Mouse (Mus musculus) intestine, embryonic 14.5 days (tissue): ENCODE results near the gene Ptbp1. TPM values are rescaled to one million over a fixed set of nuclear protein-coding genes. Genes with fewer than 3 reads are reported as not detected.
"Not testable (repeated sequence)": the region's sequence is repeated elsewhere in the genome, so short reads cannot be mapped to it uniquely, and the experiment has no call there.

Experiments used
- ATAC-seq: fragments of 200-750 bp; cut with Nextera tagmentation; replicated peaks from 2 replicates; pipeline ENCODE4 v1.8.0; 2017; ENCODE audit warnings: low read depth, moderate number of reproducible peaks, moderate TSS enrichment, moderate library complexity; ENCODE audit not compliant: low FRiP score, low TSS enrichment
- DNase-seq: peaks from one replicate; pipeline ENCODE4 v3.0.0-alpha.2; 2018; ENCODE audit warnings: low spot score
- H3K27ac ChIP-seq: fragments of 300-500 bp; sonication (generic); 2 replicates; pipeline ENCODE4 v1.5.1; 2014; ENCODE audit warnings: low read depth, mild to moderate bottlenecking, control low read depth
- H3K27me3 ChIP-seq: fragments of 300-500 bp; sonication (generic); replicated peaks from 2 replicates; pipeline ENCODE4 v1.6.1; 2014; ENCODE audit warnings: low read length, control low read depth; ENCODE audit not compliant: control insufficient read depth, insufficient read depth
- H3K36me3 ChIP-seq: fragments of 300-500 bp; sonication (generic); 2 replicates; pipeline ENCODE4 v1.6.1; 2014; ENCODE audit warnings: low read length, control low read depth; ENCODE audit not compliant: control insufficient read depth, insufficient read depth
- H3K4me1 ChIP-seq: fragments of 300-500 bp; sonication (generic); replicated peaks from 2 replicates; pipeline ENCODE4 v1.6.1; 2014; ENCODE audit warnings: low read length, control low read depth, mixed read lengths; ENCODE audit not compliant: control insufficient read depth, insufficient read depth
- H3K4me2 ChIP-seq: fragments of 300-500 bp; sonication (generic); 2 replicates; pipeline ENCODE4 v1.6.1; 2014; ENCODE audit warnings: low read length
- H3K4me3 ChIP-seq: fragments of 300-500 bp; sonication (generic); 2 replicates; pipeline ENCODE4 v1.5.1; 2014; ENCODE audit warnings: low read depth, low read length, control low read depth, mixed read lengths
- H3K9ac ChIP-seq: fragments of 300-500 bp; sonication (generic); 2 replicates; pipeline ENCODE4 v1.6.1; 2014; ENCODE audit warnings: mild to moderate bottlenecking, low read length
- H3K9me3 ChIP-seq: fragments of 300-500 bp; sonication (generic); 2 replicates; pipeline ENCODE4 v1.6.1; 2016; ENCODE audit warnings: low read length, control low read depth; ENCODE audit not compliant: control insufficient read depth
- WGBS: fragments of 180-500 bp; shearing (Covaris S2); extraction: QIAGEN DNeasy Blood & Tissue Kit; methylation state at CpG from one replicate; pipeline ENCODE4 v1.1.7; 2014; 5-methylcytosine and 5-hydroxymethylcytosine counted together
- polyA plus RNA-seq: library from polyadenylated mRNA; unstranded; fragments of >200 nt; fragmentation: Nextera tagmentation; extraction: Ambion mirVana; gene quantifications from 2 replicates; pipeline ENCODE4 v1.2.1, GENCODE M21; 2014

Gene Ptbp1
- polyA plus RNA-seq, 1 experiment from 2014 or later: 291 TPM

GRCm38 (mm10) chr10:79886611-79887010 is 32.4 kb downstream of the Ptbp1 start:
- Histone ChIP-seq H3K36me3 (no peaks in the 10 kb centered on the region), H3K4me2 (no peak overlapping the region), H3K27me3 (no peaks in the 10 kb centered on the region), H3K9me3 (no peaks in the 10 kb centered on the region), H3K4me1 (peaks cover 11% of the 10 kb centered on the region; the same call in 1 of the 2 replicates), H3K4me3 (no peak overlapping the region), H3K27ac (no peak overlapping the region), H3K9ac (no peak overlapping the region)
- no peak for ATAC-seq
- DNase-seq: no peak
- WGBS: 72% methylated on average over 8 of the region's 8 CpGs

- no peak overlapping the region for H3K4me2 ChIP-seq
- no peak for DNase-seq
- WGBS: 44% methylated on average over 2 of the region's 2 CpGs
- no peak overlapping the region for H3K27ac ChIP-seq
- no peak overlapping the region for H3K9ac ChIP-seq
- H3K9me3 ChIP-seq: no peaks in the 10 kb centered on the region
- H3K4me1 ChIP-seq: no peaks in the 10 kb centered on the region
- no peaks in the 10 kb centered on the region for H3K36me3 ChIP-seq
- H3K4me3 ChIP-seq: no peak overlapping the region
- ATAC-seq: no peak
- H3K27me3 ChIP-seq: no peaks in the 10 kb centered on the region
Observed at GRCm38 (mm10) chr10:79889386-79889785, 35.2 kb downstream of the Ptbp1 start.

- no peaks in the 10 kb centered on the region for H3K4me1 ChIP-seq
- DNase-seq (no peak), ATAC-seq (no peak)
- WGBS: 41% methylated on average over 5 of the region's 5 CpGs
- H3K4me3 ChIP-seq: no peak within 1 kb of the TSS
- no peak within 1 kb of the TSS for H3K4me2 ChIP-seq
- H3K36me3 ChIP-seq: peaks cover 7% of the 10 kb centered on the region; the same call in 1 of the 2 replicates
- H3K27me3 ChIP-seq: no peaks in the 10 kb centered on the region
- H3K9ac ChIP-seq: no peak within 1 kb of the TSS
- no peaks in the 10 kb centered on the region for H3K9me3 ChIP-seq
- no peak within 1 kb of the TSS for H3K27ac ChIP-seq
Observed at GRCm38 (mm10) chr10:79890670-79891069, 36.4 kb downstream of the Ptbp1 start, which contains the start of gene Cfd. TSS of gene Cfd (plus strand) at chr10:79890853.

- H3K27ac ChIP-seq, H3K4me2 ChIP-seq, H3K27me3 ChIP-seq, H3K9me3 ChIP-seq, H3K4me1 ChIP-seq, ATAC-seq, H3K9ac ChIP-seq, H3K4me3 ChIP-seq: not testable (repeated sequence)
- peak; percentile 93 for DNase-seq
- peaks cover 22% of the 10 kb centered on the region for H3K36me3 ChIP-seq
- 46% methylated on average over 22 of the region's 22 CpGs for WGBS
Observed at GRCm38 (mm10) chr10:79892451-79893118, 38.4 kb downstream of the Ptbp1 start.

GRCm38 (mm10) chr10:79896306-79896705 is 42.1 kb downstream of the Ptbp1 start:
- WGBS: 89% methylated on average over 16 of the region's 16 CpGs
- Histone ChIP-seq H3K27ac (no peak overlapping the region), H3K9me3 (no peaks in the 10 kb centered on the region), H3K4me2 (no peak overlapping the region), H3K4me1 (peaks cover 6% of the 10 kb centered on the region; the same call in 1 of the 2 replicates), H3K36me3 (peaks cover 45% of the 10 kb centered on the region), H3K9ac (no peak overlapping the region), H3K27me3 (no peaks in the 10 kb centered on the region), H3K4me3 (no peak overlapping the region)
- no peak for ATAC-seq
- DNase-seq: no peak

GRCm38 (mm10) chr10:79896814-79897213 is 42.6 kb downstream of the Ptbp1 start:
- H3K9me3 ChIP-seq: no peaks in the 10 kb centered on the region
- H3K36me3 ChIP-seq: peaks cover 50% of the 10 kb centered on the region
- H3K4me1 ChIP-seq: peaks cover 6% of the 10 kb centered on the region; the same call in 1 of the 2 replicates
- no peaks in the 10 kb centered on the region for H3K27me3 ChIP-seq
- no peak overlapping the region for H3K27ac ChIP-seq
- no peak overlapping the region for H3K4me2 ChIP-seq
- no peak overlapping the region for H3K9ac ChIP-seq
- no peak overlapping the region for H3K4me3 ChIP-seq
- ATAC-seq (0 out of 2 replicates have a peak, but pooled peaks have one; percentile 25), DNase-seq (no peak)
- 87% methylated on average over 13 of the region's 13 CpGs for WGBS

- 53% methylated on average over 20 of the region's 20 CpGs for WGBS
- no peak overlapping the region for H3K4me3 ChIP-seq
- no peaks in the 10 kb centered on the region for H3K9me3 ChIP-seq
- H3K27ac ChIP-seq: no peak overlapping the region
- H3K4me1 ChIP-seq: peaks cover 6% of the 10 kb centered on the region; the same call in 1 of the 2 replicates
- H3K4me2 ChIP-seq: no peak overlapping the region
- H3K9ac ChIP-seq: no peak overlapping the region
- ATAC-seq: peak; percentile 18; the same call in 1 of the 2 replicates
- no peak for DNase-seq
- H3K27me3 ChIP-seq: no peaks in the 10 kb centered on the region
- peaks cover 56% of the 10 kb centered on the region for H3K36me3 ChIP-seq
Observed at GRCm38 (mm10) chr10:79897316-79898245, 43.4 kb downstream of the Ptbp1 start.

- no peak overlapping the region for H3K4me3 ChIP-seq
- DNase-seq: no peak
- 58% methylated on average over 2 of the region's 2 CpGs for WGBS
Observed at GRCm38 (mm10) chr10:79900951-79901410, 46.8 kb downstream of the Ptbp1 start.

More at GRCm38 (mm10) chr10:79900951-79901410, 46.8 kb downstream of the Ptbp1 start:
- Histone ChIP-seq H3K4me2 (no peak overlapping the region), H3K9me3 (no peaks in the 10 kb centered on the region; the same call in 1 of the 2 replicates), H3K4me1 (peaks cover 6% of the 10 kb centered on the region; the same call in 1 of the 2 replicates), H3K9ac (no peak overlapping the region), H3K27me3 (no peaks in the 10 kb centered on the region), H3K27ac (no peak overlapping the region), H3K36me3 (peaks cover 70% of the 10 kb centered on the region)
- no peak for ATAC-seq
